Mouse (Mus musculus): ENCODE results near the gene Fabp6. TPM values are rescaled to one million over a fixed set of nuclear protein-coding genes. Genes with fewer than 3 reads are reported as not detected.

The Fabp6 gene
- polyA plus RNA-seq, 1 experiment: 1.6 TPM

- no peak for DNase-seq (ENCODE audit: low spot score)
Measured at GRCm38 (mm10) chr11:43548148-43548547, 53.2 kb downstream of the Fabp6 start.

GRCm38 (mm10) chr11:43546678-43547077 lies 54.7 kb downstream of the Fabp6 start:
- no peak for DNase-seq (ENCODE audit: low spot score)

Other genes with a start within 250 kb of the Fabp6 start
- gene Pttg1, start 175.3 kb downstream of the Fabp6 start, polyA plus RNA-seq (2012; rRNA removed): 126 and 144 TPM in 2 replicates
- 10.0 and 21.3 TPM in 2 replicates for gene Slu7, start 167.8 kb downstream of the Fabp6 start, polyA plus RNA-seq (2012; rRNA removed)
- gene C1qtnf2, start 127.3 kb downstream of the Fabp6 start, polyA plus RNA-seq (2012; rRNA removed): 47.2 and 53.2 TPM in 2 replicates
- gene Ccnjl, start 72.8 kb downstream of the Fabp6 start, polyA plus RNA-seq (2012; rRNA removed): 3.3 and 4.0 TPM in 2 replicates
- 0.50 and 0.55 TPM in 2 replicates for gene 4933415A04Rik, start 14.5 kb downstream of the Fabp6 start, polyA plus RNA-seq (2012; rRNA removed)
- gene Pwwp2a, start 80.5 kb upstream of the Fabp6 start, polyA plus RNA-seq (2012; rRNA removed): 25.2 and 25.5 TPM in 2 replicates
- gene Ttc1, start 146.5 kb upstream of the Fabp6 start, polyA plus RNA-seq (2012; rRNA removed): 53.4 and 57.0 TPM in 2 replicates